Mouse (Mus musculus): ENCODE data around the gene Txlng.

Gene Txlng

DNA sequence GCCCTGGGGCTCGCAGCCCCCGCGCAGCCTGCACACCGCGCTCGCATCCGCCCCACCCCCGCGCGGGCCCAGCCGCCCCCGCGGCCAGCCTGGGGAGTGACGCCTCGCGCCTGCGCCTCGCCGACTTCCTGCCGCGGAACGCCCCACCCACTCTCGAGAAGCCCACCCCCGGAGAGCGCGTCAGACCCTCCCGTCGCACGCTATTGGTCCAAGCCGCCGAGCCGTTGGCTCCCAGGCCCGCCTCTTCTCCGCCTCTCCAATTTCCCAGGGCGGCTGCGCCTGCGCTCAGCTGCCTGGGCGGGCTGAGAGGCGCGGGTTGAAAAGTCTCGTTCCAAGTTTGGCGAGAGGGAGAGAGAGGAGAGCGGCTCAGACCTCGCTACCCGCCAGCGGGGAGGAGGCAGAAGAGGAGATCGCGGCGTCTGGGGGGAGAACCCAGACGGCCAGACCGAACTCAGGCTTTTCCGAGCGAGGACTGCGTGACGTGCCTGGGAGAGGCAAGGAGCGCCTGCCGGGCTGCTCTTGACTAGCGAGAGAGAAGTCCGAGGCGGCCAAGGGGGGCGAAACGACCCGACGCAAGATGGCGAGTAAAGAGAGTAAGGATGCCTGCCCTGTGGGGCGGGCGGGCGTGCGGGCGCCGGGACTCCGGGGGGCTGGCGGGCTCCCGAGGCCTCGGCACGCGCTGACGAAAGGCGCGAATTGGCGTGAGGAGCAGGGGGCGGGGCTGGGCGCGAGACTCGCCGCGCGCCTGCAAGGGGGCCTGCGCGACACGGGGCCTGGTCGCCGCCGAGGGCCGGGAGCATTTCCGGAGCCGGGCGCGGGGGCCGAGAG is 68.9 kb downstream of the Txlng start, which contains the start of gene Rbbp7:
Rbbp7 (plus strand) TSS at position 288 of the 828 bp plus-strand sequence.
- peak; percentile 95 for DNase-seq

- DNase-seq, result no peak
These were observed 69.8 kb downstream of the Txlng start for GRCm38 (mm10) chrX:162759251-162760114.

DNA sequence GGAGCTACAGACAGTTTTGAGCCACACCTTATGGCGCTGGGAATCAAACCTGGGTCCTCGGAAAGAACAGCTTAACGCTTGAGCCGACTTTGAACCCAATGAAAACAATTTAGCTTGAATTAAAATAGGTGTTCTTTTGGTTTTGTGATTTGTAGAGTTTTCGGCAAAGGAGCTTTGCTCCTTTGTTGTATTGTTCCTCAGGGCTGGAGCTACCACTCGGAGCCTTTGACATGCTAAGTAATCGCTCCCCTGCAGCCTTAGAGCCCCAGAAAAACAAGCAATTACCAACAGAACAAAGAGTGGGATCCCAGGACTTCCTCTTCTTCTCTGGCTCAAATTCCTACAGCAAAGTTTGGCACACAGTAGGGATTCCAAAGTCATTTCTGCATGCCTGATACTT is 73.2 kb downstream of the Txlng start:
- DNase-seq, result no peak

DNA sequence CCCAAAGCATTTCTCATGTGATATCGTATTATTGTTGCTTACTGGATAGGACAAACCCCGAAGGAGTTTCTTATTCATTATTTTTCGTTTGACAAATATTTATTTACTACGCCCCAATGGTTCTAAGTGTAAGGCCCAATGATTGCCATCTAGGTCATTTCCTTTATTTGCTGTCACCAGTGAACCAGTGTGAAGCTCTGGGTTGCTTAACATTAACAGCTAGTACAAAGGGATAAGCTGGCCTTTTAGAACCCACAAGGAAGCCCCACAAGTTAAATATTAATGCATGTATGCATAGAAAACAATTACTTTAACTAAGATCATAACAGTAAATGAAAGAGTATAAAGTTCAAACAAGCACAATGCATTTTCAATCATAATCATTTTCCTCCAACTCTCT is 74.9 kb downstream of the Txlng start:
- no peak for DNase-seq

- DNase-seq, result no peak
These were observed 76.8 kb downstream of the Txlng start for GRCm38 (mm10) chrX:162752418-162752817.

DNA sequence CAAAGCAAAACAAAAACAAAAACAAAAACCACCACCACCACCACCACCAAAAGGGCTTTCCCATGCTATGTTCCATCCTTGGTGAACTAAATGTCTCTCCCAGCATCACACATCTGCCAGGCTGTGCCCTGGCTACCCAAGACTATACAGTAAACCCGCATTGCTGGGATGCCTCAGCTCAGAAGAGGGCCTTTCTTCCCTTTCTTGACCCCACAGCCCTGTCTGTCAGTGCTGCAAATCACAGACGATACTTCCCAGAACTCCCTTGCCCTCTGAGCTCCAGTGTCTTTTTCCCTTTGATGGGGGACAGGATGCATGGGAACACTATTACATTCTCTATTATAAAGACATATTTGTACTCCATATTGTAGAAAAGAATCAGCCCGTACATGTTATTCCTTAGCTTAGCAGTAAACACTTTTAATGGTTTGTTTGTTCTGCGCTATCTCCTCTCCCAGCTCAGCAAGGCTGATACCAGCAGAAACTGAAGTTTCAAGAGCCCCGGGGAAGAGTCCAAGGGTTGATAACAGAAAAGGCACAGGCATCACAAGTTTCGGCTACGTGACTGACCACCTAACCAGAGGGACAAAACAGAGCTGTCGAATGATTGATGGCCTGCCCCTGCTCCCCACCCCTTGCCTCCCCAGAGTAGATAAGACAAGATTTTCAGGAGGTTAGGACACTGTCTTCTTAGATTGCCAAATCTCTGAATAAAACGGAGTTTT is 80.4 kb downstream of the Txlng start:
- no peak for DNase-seq

- peak; percentile 23 for DNase-seq
These were observed 93.1 kb downstream of the Txlng start for GRCm38 (mm10) chrX:162736140-162736659.

DNA sequence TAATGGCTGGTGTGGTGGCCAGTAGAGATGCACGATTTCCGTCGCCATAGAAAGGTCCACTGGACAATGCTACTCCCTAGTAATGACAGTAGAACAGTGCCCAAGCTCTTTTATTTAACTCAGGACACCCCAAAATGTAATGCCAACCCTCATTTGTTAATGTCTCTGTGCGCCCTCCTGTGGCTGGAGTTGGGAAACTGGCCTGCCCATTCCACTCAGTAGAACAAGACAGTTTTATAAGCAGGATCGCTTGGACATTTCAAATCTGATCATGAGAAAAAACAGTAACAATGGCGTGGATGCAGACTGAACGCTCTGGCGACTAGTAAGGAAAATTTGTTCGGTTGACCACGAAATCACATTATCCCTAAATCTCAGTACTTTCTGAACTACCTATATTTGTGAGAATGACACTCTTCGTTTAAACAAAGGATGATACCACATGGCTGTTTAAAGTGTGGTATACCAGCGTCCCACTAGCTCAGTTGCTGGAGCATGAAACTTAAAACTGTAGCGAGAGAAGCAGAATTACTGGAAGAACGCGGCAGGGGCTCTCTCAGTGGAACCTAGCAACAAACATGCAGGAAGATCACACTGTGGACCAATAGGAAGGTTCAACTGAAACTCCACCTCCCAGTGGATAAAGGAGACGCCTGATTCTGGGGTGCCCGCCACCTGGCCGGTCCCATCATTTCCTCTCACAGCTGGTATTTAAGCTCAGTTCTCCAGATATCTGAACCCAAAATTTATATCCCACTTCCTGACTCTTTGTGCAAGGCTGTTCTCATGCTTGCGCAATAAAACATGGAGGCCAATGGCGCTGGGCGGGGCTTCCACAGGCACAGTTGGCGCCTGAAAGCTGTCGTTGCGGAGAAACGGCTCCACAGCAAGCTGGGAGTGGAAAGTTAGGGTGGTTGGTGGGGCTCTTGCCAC is 94.0 kb downstream of the Txlng start:
- peak; percentile 75 for DNase-seq

DNA sequence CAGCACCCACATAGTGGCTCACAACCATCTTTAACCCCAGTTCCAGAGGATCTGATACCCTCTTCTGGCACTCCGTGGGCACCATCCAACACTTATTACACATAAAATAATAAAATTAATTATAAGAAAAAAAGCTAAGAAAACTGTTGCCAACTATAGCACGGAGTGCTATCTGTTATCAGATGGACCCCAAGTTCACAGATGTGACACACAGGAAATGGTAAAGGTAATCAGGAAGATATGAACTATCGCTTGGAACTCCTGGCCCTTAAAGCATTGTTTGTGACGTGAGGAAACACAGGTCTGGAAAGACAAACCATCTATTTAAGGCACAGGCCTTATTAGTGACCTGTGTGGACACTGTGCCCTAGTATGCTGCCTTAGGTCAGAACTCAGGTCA is 99.2 kb downstream of the Txlng start:
- DNase-seq, result no peak

Data from retina, postnatal 1 day (tissue).